Mouse (Mus musculus) MEL (cell line): ENCODE data around the gene Cavin2. TPM values are rescaled to one million over a fixed set of nuclear protein-coding genes. Genes with fewer than 3 reads are reported as not detected.

ENCODE experiments used
- DNase-seq: peaks from one replicate; pipeline ENCODE4 v3.0.0; 2011; ENCODE audit warnings: low read depth, low spot score
- H3K27ac ChIP-seq: 2 replicates; pipeline ENCODE4 v1.5.1; 2012; ENCODE audit warnings: low read depth, mild to moderate bottlenecking, control low read depth, low read length, moderate library complexity; ENCODE audit not compliant: control insufficient read depth
- H3K27me3 ChIP-seq, 2 experiments: fragments of 150-350 bp in 1 of 2; sonication (generic) in 1 of 2; 2 replicates each; pipeline ENCODE4 v1.6.1; 2012; ENCODE audit warnings: low read length in 2 of 2, mild to moderate bottlenecking in 2 of 2, improper control_type of control experiment in 1 of 2, moderate library complexity in 1 of 2; ENCODE audit not compliant: insufficient read depth in 2 of 2, control insufficient read depth in 1 of 2
- H3K36me3 ChIP-seq, 2 experiments: 2 replicates each; pipeline ENCODE4 v1.6.1; 2012 to 2014; ENCODE audit warnings: low read length in 2 of 2, improper control_type of control experiment in 1 of 2, inconsistent platforms in 1 of 2, mild to moderate bottlenecking in 1 of 2; ENCODE audit not compliant: insufficient read depth in 2 of 2, control insufficient read depth in 1 of 2
- H3K4me1 ChIP-seq, 2 experiments: fragments of 150-350 bp in 1 of 2; sonication (generic) in 1 of 2; 2 replicates each; pipeline ENCODE4 v1.6.1; 2012; ENCODE audit warnings: low read length in 2 of 2, improper control_type of control experiment in 1 of 2, mild to moderate bottlenecking in 1 of 2; ENCODE audit not compliant: insufficient read depth in 2 of 2, control insufficient read depth in 1 of 2
- H3K4me3 ChIP-seq, 2 experiments: fragments of 150-350 bp in 1 of 2; sonication (generic) in 1 of 2; 2 replicates each; pipeline ENCODE4 v1.5.1; 2012; ENCODE audit warnings: low read depth in 2 of 2, low read length in 2 of 2, mild to moderate bottlenecking in 2 of 2, moderate library complexity in 2 of 2, control low read depth in 1 of 2, improper control_type of control experiment in 1 of 2; ENCODE audit not compliant: control insufficient read depth in 1 of 2, insufficient read depth in 1 of 2
- H3K79me2 ChIP-seq: 2 replicates; pipeline ENCODE4 v1.6.1; 2012; ENCODE audit warnings: mild to moderate bottlenecking, low read length, moderate library complexity; ENCODE audit not compliant: control insufficient read depth, poor library complexity, insufficient read depth
- H3K9ac ChIP-seq: 2 replicates; pipeline ENCODE4 v1.6.1; 2012; ENCODE audit warnings: low read depth, mild to moderate bottlenecking, control low read depth, low read length, moderate library complexity; ENCODE audit not compliant: control insufficient read depth, poor library complexity, severe bottlenecking
- H3K9me3 ChIP-seq: fragments of 150-350 bp; sonication (generic); replicated peaks from 2 replicates; pipeline ENCODE4 v1.6.1; 2012; ENCODE audit warnings: mild to moderate bottlenecking, low read length, improper control_type of control experiment, moderate library complexity; ENCODE audit not compliant: insufficient read depth
- CHD2 ChIP-seq: IDR thresholded peaks from 2 replicates; pipeline ENCODE4 v1.6.1; 2011; ENCODE audit warnings: low read length, improper control_type of control experiment
- ETS1 ChIP-seq: IDR thresholded peaks from 2 replicates; pipeline ENCODE4 v1.6.1; 2012; ENCODE audit warnings: low read depth, mild to moderate bottlenecking, inconsistent platforms, low read length, improper control_type of control experiment, moderate library complexity
- GABPA ChIP-seq: IDR thresholded peaks from 2 replicates; pipeline ENCODE4 v1.6.1; 2012; ENCODE audit warnings: low read depth, mild to moderate bottlenecking, inconsistent platforms, low read length, improper control_type of control experiment, moderate library complexity
- GATA1 ChIP-seq: IDR thresholded peaks from 2 replicates; pipeline ENCODE4 v1.6.1; 2011; ENCODE audit warnings: low read depth, low read length, improper control_type of control experiment
- MAX ChIP-seq: IDR thresholded peaks from 2 replicates; pipeline ENCODE4 v1.6.1; 2011; ENCODE audit warnings: low read length, improper control_type of control experiment
- MAZ ChIP-seq: IDR thresholded peaks from 2 replicates; pipeline ENCODE4 v1.6.1; 2012; ENCODE audit warnings: low read depth, mild to moderate bottlenecking, inconsistent platforms, low read length, improper control_type of control experiment
- MEF2A ChIP-seq: IDR thresholded peaks from 2 replicates; pipeline ENCODE4 v1.6.1; 2014; ENCODE audit warnings: low read depth, mild to moderate bottlenecking, inconsistent platforms, low read length, improper control_type of control experiment; ENCODE audit not compliant: poor library complexity, insufficient replicate concordance, severe bottlenecking; ENCODE audit errors: extremely low read depth
- NRF1 ChIP-seq: IDR thresholded peaks from 2 replicates; pipeline ENCODE4 v1.6.1; 2014; ENCODE audit warnings: low read depth, mild to moderate bottlenecking, inconsistent platforms, low read length, improper control_type of control experiment, moderate library complexity; ENCODE audit not compliant: poor library complexity, insufficient read depth, severe bottlenecking
- POLR2AphosphoS5 ChIP-seq: IDR thresholded peaks from 2 replicates; pipeline ENCODE4 v1.6.1; 2012; ENCODE audit warnings: low read depth, borderline replicate concordance, mild to moderate bottlenecking, inconsistent platforms, low read length, moderate library complexity, mixed read lengths
- RCOR1 ChIP-seq: IDR thresholded peaks from 2 replicates; pipeline ENCODE4 v1.6.1; 2012; ENCODE audit warnings: low read depth, mild to moderate bottlenecking, inconsistent platforms, low read length, improper control_type of control experiment
- SMC3 ChIP-seq: IDR thresholded peaks from 2 replicates; pipeline ENCODE4 v1.6.1; 2011; ENCODE audit warnings: low read depth, low read length, improper control_type of control experiment
- TAL1 ChIP-seq: IDR thresholded peaks from 2 replicates; pipeline ENCODE4 v1.6.1; 2012; ENCODE audit warnings: mild to moderate bottlenecking, inconsistent platforms, low read length, moderate library complexity, mixed read lengths
- TBP ChIP-seq: IDR thresholded peaks from 2 replicates; pipeline ENCODE4 v1.8.0; 2011; ENCODE audit warnings: low read depth, low read length, improper control_type of control experiment
- TCF12 ChIP-seq: IDR thresholded peaks from 2 replicates; pipeline ENCODE4 v1.6.1; 2014; ENCODE audit warnings: low read depth, mild to moderate bottlenecking, inconsistent platforms, low read length, improper control_type of control experiment, moderate library complexity
- USF1 ChIP-seq: IDR thresholded peaks from 2 replicates; pipeline ENCODE4 v1.6.1; 2014; ENCODE audit warnings: low read depth, mild to moderate bottlenecking, inconsistent platforms, low read length, improper control_type of control experiment, moderate library complexity
- ZC3H11A ChIP-seq: IDR thresholded peaks from 2 replicates; pipeline ENCODE4 v1.6.1; 2012; ENCODE audit warnings: low read depth, mild to moderate bottlenecking, inconsistent platforms, low read length, improper control_type of control experiment
- ZKSCAN1 ChIP-seq: IDR thresholded peaks from 2 replicates; pipeline ENCODE4 v1.6.1; 2012; ENCODE audit warnings: low read depth, mild to moderate bottlenecking, inconsistent platforms, low read length, improper control_type of control experiment, moderate library complexity
- ZMIZ1 ChIP-seq: IDR thresholded peaks from 2 replicates; pipeline ENCODE4 v1.6.1; 2012; ENCODE audit warnings: low read depth, mild to moderate bottlenecking, inconsistent platforms, low read length, improper control_type of control experiment, moderate library complexity
- polyA plus RNA-seq, 2 experiments: library from polyadenylated mRNA; stranded (reverse) in 1 of 2; unstranded in 1 of 2; fragments of >175 nt in 1 of 2; fragments of >200 nt in 1 of 2; gene quantifications; 2 replicates each; pipeline versions ENCODE4 v1.2.1 to v1.2.4; 2012; ENCODE audit warnings: low replicate concordance in 2 of 2, low read depth in 1 of 2; ENCODE audit not compliant: insufficient read length in 2 of 2, insufficient read depth in 1 of 2, missing spikeins in 1 of 2
- total RNA-seq: library from RNA; depleted of rRNA; stranded (reverse); fragments of 300-350 nt; gene quantifications from 2 replicates; pipeline ENCODE4 v1.2.3, GENCODE M21; 2012

Gene Cavin2
- total and polyA plus RNA-seq, 3 experiments = not detected

- Histone ChIP-seq H3K9me3 (no peaks in the 10 kb centered on the region), H3K79me2 (no peaks in the 10 kb centered on the region), H3K36me3 (no peaks in the 10 kb centered on the region), H3K27ac (no peak overlapping the region), H3K4me3 (no peak overlapping the region), H3K9ac (no peak overlapping the region), H3K4me1 (no peaks in the 10 kb centered on the region), H3K27me3 (no peaks in the 10 kb centered on the region)
- DNase-seq = no peak
- TF ChIP-seq ETS1 (no peak), SMC3 (no peak), GABPA (no peak), GATA1 (no peak), MAZ (no peak), MEF2A (no peak), ZMIZ1 (no peak), POLR2AphosphoS5 (no peak), USF1 (no peak), TBP (no peak), ZC3H11A (no peak), NRF1 (no peak), ZKSCAN1 (no peak), MAX (no peak), RCOR1 (no peak)
These were observed 26.6 kb downstream of the Cavin2 start for GRCm38 (mm10) chr1:51315476-51315875.

GRCm38 (mm10) chr1:51323506-51323905 lies 34.6 kb downstream of the Cavin2 start:
- Histone ChIP-seq H3K9ac (no peak overlapping the region), H3K4me1 (no peaks in the 10 kb centered on the region), H3K9me3 (no peaks in the 10 kb centered on the region), H3K79me2 (no peaks in the 10 kb centered on the region), H3K4me3 (no peak overlapping the region), H3K27me3 (no peaks in the 10 kb centered on the region), H3K36me3 (no peaks in the 10 kb centered on the region), H3K27ac (no peak overlapping the region)
- DNase-seq = no peak
- TF ChIP-seq TCF12 (no peak), TBP (no peak), TAL1 (no peak), ZMIZ1 (no peak), CHD2 (no peak)
